Mouse (Mus musculus) ovary, postnatal 36 days (tissue): ENCODE measurements at regions not wholly inside any gene's neighbourhood (a gene's known extent, or its start where the extent isn't known, plus 50 kb on each side); places are given as distances from the start of the nearest gene placed in this dataset.

Experiments used
- DNase-seq: peaks from one replicate; pipeline ENCODE4 v3.0.0; 2022; ENCODE audit warnings: low spot score, mixed read lengths

DNA sequence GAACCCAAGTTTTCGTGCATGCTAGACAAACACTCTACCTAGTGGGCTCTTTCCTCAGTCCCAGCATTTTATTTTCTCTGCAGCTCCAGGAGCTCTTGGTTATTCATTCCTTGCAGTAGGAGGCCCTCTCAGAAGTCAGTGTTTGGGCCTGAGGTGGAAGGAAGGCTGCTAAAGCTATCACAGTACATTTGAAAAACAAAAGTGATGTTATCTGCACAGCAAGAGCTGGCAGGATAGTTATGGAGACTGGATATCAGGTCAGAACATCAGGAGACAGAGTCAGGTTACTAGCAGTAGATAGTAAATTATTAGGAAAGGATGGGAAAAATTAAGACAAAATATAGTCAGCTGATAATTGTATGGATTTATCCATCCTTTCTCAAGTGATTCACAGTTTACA lies 152.2 kb downstream of the Mtx2 start:
- DNase-seq: no peak

GRCm38 (mm10) chr2:74981856-74982255 lies 156.3 kb downstream of the Mtx2 start:
- DNase-seq: no peak

GRCm38 (mm10) chr2:74993802-74994201 lies 168.2 kb downstream of the Mtx2 start:
- DNase-seq: no peak

- DNase-seq: no peak
Observed at GRCm38 (mm10) chr2:74994998-74995397, 169.4 kb downstream of the Mtx2 start.

- DNase-seq: no peak
Observed at GRCm38 (mm10) chr2:74997736-74998135, 172.1 kb downstream of the Mtx2 start.

GRCm38 (mm10) chr2:75000368-75000796 lies 174.8 kb downstream of the Mtx2 start:
- peak; percentile 8 for DNase-seq

DNA sequence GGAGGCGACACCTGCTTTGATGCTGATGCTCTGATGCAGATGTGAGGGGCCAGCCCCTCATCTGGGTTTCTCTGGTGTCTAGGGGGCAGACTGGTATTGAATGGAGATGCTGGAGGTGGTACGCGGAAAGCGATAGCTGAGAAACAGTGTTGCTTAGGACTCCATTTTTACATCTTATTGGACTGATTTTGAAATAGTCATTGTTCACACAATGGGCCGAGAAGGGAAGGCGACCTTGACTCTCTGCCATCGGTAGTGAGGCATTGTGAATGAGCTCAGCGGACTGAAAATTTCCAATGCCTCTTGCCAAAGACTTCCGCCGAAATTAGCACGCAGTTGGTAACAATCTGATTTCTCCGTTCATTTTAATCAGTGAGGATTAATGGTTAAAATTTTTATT lies 177.0 kb downstream of the Mtx2 start:
- DNase-seq: peak; percentile 15

GRCm38 (mm10) chr2:75008116-75008515 lies 182.5 kb downstream of the Mtx2 start:
- no peak for DNase-seq

- no peak for DNase-seq
Observed at GRCm38 (mm10) chr2:75010647-75011046, 185.0 kb downstream of the Mtx2 start.

- no peak for DNase-seq
Observed at GRCm38 (mm10) chr2:75012046-75012445, 186.4 kb downstream of the Mtx2 start.

GRCm38 (mm10) chr2:75014994-75015728 lies 189.6 kb downstream of the Mtx2 start:
- no peak for DNase-seq

DNA sequence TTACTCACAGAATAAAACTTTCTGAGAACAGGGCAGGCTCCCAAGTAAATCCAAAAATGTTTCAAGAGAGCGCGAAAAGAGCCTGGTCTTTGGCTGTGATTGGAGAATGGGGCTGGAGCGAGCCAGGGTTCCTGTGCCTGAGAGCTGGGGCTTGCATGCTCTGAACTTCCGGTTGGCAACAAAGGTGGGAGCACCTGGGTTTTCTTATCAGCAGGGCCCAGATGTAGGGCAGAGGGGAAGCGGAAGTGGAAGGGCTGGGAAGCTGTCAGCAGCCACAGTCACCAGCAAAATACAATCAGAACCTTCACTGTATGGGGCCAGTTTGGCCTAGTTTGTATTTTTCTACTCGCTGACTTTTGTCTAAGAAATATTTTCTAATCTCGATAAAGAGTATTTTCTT lies 193.9 kb downstream of the Mtx2 start:
- DNase-seq: no peak

GRCm38 (mm10) chr2:75021639-75022038 lies 196.0 kb downstream of the Mtx2 start:
- DNase-seq: no peak

DNA sequence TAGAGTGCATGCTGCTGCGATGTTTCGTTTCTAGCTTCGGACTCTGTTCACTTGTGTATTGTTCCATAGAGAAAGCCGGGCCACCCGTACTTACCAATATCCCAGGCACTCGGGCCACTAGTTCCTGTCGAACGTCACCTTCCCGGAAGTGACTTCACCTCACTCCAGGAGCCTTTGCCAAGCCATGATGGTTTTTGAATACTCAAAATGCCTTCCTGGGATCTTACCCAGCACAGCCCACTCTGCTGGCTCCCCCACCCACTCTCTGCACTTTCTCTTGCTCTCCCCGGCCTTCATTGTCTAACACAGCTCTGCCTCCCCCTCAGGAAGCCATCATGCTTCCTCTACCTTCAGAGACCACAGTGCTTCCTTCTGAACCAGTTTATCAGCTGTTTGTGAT lies 202.5 kb downstream of the Mtx2 start:
- DNase-seq: no peak

DNA sequence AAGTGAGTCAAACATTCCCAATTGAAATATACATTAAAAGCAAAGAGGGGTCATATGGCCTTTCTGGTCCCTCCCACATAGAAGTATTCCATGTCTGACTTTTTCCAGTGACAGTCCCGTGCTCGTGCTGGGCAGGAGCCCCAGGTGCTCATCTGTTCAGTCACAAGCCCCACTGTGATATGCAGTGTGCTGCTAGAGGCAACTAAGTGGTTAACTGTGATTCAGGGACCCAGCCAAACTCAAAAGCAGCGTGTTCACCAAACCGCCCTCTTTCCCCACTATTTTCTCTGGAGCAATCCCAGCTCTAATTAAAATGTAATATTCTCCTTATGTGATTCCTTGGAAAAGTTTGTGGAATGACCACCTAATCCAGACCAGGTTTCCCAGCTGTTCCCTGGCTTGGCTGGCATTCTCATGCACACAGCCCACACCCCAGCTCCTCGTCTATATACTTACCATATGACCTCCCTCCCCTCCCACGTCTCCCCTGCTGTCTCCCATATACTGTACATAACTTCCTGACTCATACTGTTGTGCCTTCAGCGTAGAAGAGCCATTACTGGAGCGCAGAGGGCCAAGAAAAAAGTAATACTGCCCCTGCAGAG lies 203.6 kb downstream of the Mtx2 start:
- DNase-seq: no peak

- no peak for DNase-seq
Observed at GRCm38 (mm10) chr2:75034708-75035107, 209.1 kb downstream of the Mtx2 start.

GRCm38 (mm10) chr2:75039066-75039465 lies 213.5 kb downstream of the Mtx2 start:
- DNase-seq: no peak

DNA sequence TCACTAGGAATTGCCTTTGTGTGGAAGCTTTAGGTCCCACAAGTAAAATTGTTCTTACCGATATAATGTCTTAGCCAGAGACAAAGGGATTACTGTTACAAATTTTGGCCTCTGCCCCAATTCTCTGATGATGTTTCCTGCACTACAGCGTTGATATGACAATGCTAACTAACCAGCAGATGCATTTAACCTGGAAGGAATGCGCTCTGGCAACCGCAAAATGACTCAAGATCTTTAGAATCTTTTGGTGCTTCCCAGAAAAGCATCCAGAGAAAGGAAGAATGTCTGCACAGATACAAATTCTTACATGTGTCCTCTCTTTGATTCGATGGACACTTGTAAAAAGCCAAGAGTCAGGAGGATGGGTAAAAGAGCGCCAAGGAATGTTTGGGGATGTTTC lies 221.3 kb downstream of the Mtx2 start:
- DNase-seq: no peak

GRCm38 (mm10) chr2:75048071-75048470 lies 222.5 kb downstream of the Mtx2 start:
- DNase-seq: no peak

- peak; percentile 16 for DNase-seq
Observed at GRCm38 (mm10) chr2:75054474-75055186, 229.0 kb downstream of the Mtx2 start.

GRCm38 (mm10) chr2:75055187-75055543 lies 229.6 kb downstream of the Mtx2 start:
- DNase-seq: peak; percentile 13

GRCm38 (mm10) chr2:75061009-75061408 lies 235.4 kb downstream of the Mtx2 start:
- no peak for DNase-seq

DNA sequence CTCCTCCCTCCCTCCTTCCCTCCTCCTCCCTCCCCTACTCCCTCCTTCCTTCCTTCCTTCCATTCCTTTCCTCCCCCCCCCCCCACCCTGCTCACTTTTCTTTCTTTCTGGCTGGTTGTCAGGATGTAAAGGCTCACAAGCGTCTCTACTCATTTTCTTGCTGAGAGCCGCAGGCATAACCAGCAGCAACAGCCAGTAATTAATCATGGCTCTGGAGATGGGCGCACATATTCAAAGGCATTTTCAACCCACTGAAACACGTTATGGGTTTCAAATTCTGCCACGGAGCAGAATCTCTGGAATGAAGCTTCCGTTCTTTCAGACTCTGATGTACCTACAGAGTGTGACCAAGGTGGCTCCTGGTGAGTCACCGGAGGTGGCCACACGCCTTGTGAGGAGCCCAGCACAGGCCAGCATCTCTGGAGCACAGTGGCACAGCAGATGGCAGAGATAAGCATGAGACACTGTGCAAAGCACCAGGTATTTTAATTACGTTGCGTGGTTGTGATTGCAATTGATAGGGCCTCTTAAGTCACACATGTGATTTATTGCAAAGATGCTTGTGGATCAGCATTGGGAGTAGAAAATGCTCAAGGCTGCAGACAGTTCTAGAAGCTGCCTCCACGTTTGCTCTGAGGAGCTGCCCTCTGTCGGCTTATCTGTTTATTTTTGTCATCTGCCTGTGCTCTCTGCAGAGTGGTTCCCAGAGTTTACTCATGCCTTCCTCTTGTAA lies 236.0 kb downstream of the Mtx2 start:
- DNase-seq: no peak
